Mouse (Mus musculus): Measurements from ENCODE around the gene Prdm15. TPM values are rescaled to one million over a fixed set of nuclear protein-coding genes. Genes with fewer than 3 reads are reported as not detected.
A peak's percentile ranks its signal among the peaks of the same experiment; 100 is the strongest.

Prdm15 gene
- polyA plus RNA-seq, 1 experiment from 2014 or later = 19.2 TPM

DNA sequence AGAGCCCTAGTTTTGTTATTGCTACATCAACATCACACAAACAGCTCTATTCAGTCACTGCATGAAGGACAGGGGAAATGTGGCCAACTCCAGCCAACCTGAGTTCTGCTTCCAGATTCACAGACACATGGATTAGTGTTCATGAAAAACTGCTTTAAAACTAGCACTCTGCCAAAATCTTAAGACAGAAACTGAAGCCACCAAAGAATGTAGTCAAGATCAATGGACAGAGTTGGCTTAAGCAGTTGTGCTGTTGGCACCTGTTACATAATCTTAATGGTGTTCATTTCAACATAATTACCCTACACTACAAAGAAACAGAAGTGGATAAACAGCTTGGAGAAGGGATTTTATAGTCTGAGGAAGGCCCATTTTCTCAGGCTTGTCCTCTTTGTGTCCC is 4.4 kb upstream of the Prdm15 start:
- H3K9ac ChIP-seq (replicated peaks) = no peak overlapping the region
- ATAC-seq (ENCODE audit: low FRiP score, low read depth) = no peak
- no peak overlapping the region for H3K4me3 ChIP-seq

DNA sequence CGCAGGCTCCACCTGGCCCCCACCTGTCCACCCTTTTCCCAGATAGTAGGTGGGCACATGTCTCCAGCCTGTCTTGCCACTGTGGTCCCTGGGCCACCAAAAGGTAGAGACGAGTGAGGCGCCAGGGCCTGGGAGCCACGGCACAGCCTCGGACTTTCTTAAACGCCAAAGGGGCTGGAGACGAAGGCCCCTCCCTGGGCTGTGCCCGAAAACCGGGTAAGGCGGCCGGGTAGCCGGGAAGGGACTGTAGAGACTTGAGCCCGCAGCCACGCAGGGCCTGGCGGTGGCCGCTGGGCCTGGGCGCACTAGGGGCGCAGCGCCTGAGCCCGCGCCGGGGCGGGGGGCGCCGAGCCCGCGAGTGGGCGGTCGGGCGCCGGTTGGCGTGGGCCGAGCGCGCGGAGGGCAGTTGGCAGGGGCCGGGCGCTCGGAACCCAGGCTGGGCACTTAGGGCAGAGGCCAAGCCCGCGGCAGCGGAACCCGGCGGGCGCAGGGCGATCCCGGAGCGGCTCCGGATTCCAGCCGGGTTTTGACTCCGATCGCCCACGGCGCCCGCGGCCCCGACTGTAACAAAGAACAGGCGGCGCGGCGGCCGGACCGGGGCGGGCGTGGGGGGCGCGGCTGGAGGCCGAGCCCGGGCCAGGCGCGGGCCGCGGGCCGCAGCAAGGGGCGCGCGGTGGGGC is 449 bp downstream of the Prdm15 start:
- under 1% methylated on average over 58 of the region's 77 CpGs for WGBS
- Histone ChIP-seq H3K4me3 (peak overlapping the region; percentile 86), H3K4me2 (replicated peaks) (peak overlapping the region; percentile 69)

More for the DNA sequence above, 4.4 kb upstream of the Prdm15 start:
- Histone ChIP-seq H3K27ac (replicated peaks) (no peak overlapping the region), H3K4me2 (replicated peaks) (no peak overlapping the region), H3K4me1 (peaks cover 4% of the 10 kb centered on the region; the same call in 1 of the 2 replicates), H3K27me3 (no peaks in the 10 kb centered on the region), H3K9me3 (no peaks in the 10 kb centered on the region), H3K36me3 (no peaks in the 10 kb centered on the region)

DNA sequence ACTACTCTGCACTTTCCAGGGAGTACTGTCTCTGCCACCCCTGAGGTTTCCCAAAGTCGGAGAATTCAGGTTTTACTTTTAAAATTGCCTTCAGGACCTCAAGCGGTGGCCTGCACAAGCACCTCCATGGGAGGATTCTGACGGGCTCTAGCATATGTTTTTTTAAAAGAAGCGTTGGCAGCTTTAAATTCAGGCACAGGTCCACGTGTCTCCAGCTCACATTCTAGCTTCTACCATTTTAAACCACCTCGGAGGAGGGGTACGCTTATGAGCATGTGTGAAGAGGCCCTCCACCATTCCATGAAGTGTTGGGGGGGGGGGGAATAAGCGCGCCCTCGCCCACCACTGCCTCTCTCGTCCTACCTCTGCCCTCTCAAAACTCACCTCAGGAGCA is 986 bp downstream of the Prdm15 start:
- H3K27ac ChIP-seq (replicated peaks) = peak overlapping the region; percentile 92
- WGBS = 2% methylated on average over 10 of the region's 11 CpGs
- H3K4me3 ChIP-seq = peak overlapping the region; percentile 86
- peak; percentile 38 for ATAC-seq (ENCODE audit: low FRiP score, low read depth)
- H3K9me3 ChIP-seq = no peaks in the 10 kb centered on the region
- peaks cover 16% of the 10 kb centered on the region for H3K4me1 ChIP-seq
- H3K4me2 ChIP-seq (replicated peaks) = peak overlapping the region; percentile 69
- H3K27me3 ChIP-seq = no peaks in the 10 kb centered on the region
- H3K36me3 ChIP-seq = peaks cover 15% of the 10 kb centered on the region
- peak overlapping the region; percentile 97 for H3K9ac ChIP-seq (replicated peaks)

More for the DNA sequence above, 449 bp downstream of the Prdm15 start:
- H3K27ac ChIP-seq (replicated peaks) = peak overlapping the region; percentile 92
- no peaks in the 10 kb centered on the region for H3K9me3 ChIP-seq
- H3K36me3 ChIP-seq = peaks cover 9% of the 10 kb centered on the region
- peaks cover 16% of the 10 kb centered on the region for H3K4me1 ChIP-seq
- peak; percentile 92 for ATAC-seq (ENCODE audit: low FRiP score, low read depth)
- H3K9ac ChIP-seq (replicated peaks) = peak overlapping the region; percentile 97
- H3K27me3 ChIP-seq = no peaks in the 10 kb centered on the region

DNA sequence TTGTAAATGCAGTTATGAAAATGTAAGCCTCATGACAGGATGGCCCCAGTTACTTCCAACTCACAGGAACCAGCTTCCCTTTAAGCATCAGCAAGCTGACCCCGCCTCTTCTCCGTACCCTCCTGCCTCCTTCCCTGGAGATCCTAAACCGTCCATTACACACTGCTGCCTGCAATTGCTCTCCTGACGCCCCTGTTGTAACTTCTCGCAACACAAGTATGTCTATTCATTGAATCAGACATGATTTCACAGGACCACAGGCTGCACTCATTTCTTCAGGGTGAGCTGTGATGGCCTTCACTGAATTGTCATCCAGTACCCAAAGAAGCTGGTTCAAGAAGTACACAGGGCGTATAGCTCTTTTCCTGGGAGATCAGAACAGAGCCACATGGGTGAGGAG is 2.8 kb downstream of the Prdm15 start:
- WGBS = 82% methylated on average over 6 of the region's 6 CpGs
- no peak overlapping the region for H3K4me3 ChIP-seq
- H3K27me3 ChIP-seq = no peaks in the 10 kb centered on the region
- ATAC-seq (ENCODE audit: low FRiP score, low read depth) = no peak
- H3K9ac ChIP-seq (replicated peaks) = peak overlapping the region; percentile 12; the same call in 1 of the 2 replicates
- H3K4me2 ChIP-seq (replicated peaks) = no peak overlapping the region
- H3K36me3 ChIP-seq = peaks cover 16% of the 10 kb centered on the region
- peaks cover 16% of the 10 kb centered on the region for H3K4me1 ChIP-seq
- H3K27ac ChIP-seq (replicated peaks) = no peak overlapping the region
- no peaks in the 10 kb centered on the region for H3K9me3 ChIP-seq

DNA sequence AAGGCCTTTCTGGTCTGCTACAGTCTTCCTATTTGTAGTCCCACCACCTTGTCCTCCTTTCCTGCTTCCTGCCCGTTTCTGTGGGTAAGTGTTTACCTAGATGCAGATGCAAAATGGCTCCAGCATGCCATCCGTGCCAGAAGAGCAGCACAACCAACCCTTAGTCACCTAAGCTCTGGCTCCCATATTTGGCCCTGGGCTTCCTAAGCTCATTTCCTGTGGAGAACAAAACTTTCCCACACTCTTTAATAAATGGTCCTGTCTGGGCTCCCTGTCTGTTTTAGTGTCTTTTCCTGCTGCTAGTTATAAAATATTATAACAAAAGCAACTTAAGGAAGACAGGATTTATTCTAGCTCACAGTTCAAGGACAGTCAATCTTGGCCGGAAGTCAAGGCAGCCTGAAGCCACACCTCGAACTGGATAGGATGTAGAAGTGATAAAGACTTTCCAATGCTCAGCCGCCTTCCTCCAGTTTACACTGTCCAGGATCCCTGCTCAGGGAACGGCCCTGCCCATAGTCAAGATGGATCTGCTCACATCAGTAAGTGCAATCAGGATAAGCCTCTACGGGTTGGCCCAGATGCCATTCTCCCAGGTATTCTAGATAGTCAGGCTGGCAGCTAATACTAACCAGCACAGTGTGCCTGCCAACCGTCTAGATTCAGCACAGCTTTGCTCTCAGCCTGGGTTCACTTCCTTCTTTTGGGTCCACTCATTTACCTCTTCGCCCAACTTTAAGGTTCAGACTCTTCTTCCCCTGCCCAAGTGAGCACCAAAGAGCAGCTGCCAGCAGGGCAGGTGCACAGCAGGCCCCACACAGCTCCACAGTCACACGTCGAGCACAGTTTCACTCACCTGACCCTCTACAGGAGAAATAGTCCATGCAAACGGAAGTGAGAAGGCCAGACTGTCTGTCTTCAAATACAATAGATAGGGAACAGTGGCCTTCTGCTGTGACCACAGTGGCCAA is 6.4 kb downstream of the Prdm15 start:
- Histone ChIP-seq H3K36me3 (peaks cover 27% of the 10 kb centered on the region), H3K4me3 (no peak overlapping the region), H3K9ac (replicated peaks) (no peak overlapping the region), H3K9me3 (no peaks in the 10 kb centered on the region), H3K27ac (replicated peaks) (no peak overlapping the region), H3K27me3 (no peaks in the 10 kb centered on the region), H3K4me1 (peaks cover 8% of the 10 kb centered on the region), H3K4me2 (replicated peaks) (no peak overlapping the region)
- WGBS = 88% methylated on average over 12 of the region's 12 CpGs
- no peak for ATAC-seq (ENCODE audit: low FRiP score, low read depth)

DNA sequence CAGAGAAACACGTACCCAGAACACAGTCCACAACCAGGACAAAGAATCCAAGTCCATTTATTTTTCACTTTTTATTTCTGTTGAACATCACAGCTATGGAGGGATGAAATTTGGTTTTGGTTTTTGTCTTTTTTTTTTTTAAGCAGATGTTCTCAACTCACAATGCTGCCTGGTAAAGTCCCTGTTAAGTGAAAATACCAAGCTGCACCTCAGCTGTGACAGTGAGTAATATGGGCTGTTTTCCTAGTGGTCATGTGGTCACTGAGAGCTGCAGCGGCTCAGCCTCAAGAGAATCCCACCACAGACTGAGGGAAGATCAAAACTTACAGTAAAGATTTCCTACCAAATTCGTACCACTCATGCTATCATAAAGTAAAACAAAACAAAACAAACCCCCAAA is 19.5 kb downstream of the Prdm15 start:
- H3K36me3 ChIP-seq = peaks cover 93% of the 10 kb centered on the region

DNA sequence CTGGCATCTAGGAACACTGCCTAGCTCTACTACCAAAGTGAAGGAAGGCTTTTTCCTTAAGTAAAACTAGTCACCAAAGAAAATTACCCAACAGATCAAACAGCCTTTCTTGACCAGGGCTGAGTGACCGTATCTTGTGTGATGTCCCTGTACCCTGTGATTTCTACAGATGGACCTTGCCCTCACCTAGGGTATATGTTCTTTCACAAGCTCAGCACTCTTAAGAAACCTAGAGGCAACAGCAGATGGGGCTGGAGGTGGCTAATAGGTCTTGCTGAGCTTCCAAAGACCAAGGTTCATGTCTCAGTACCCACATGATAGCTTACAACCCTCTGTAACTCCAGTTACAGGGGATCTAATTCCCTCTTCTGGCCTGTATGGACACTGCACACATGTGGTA is 23.4 kb downstream of the Prdm15 start:
- Histone ChIP-seq H3K27me3 (no peaks in the 10 kb centered on the region), H3K36me3 (peaks cover 71% of the 10 kb centered on the region), H3K4me2 (replicated peaks) (no peak overlapping the region), H3K27ac (replicated peaks) (no peak overlapping the region), H3K9me3 (no peaks in the 10 kb centered on the region), H3K4me3 (no peak overlapping the region), H3K9ac (replicated peaks) (no peak overlapping the region), H3K4me1 (no peaks in the 10 kb centered on the region)
- ATAC-seq (ENCODE audit: low FRiP score, low read depth) = no peak
- WGBS = 96% methylated on average over 1 of the region's 1 CpGs

More for the DNA sequence above, 19.5 kb downstream of the Prdm15 start:
- no peak overlapping the region for H3K27ac ChIP-seq (replicated peaks)
- WGBS = 93% methylated on average over 3 of the region's 3 CpGs
- H3K4me1 ChIP-seq = no peaks in the 10 kb centered on the region
- no peaks in the 10 kb centered on the region for H3K27me3 ChIP-seq
- H3K4me2 ChIP-seq (replicated peaks) = no peak overlapping the region
- no peak overlapping the region for H3K4me3 ChIP-seq
- H3K9me3 ChIP-seq = no peaks in the 10 kb centered on the region
- ATAC-seq (ENCODE audit: low FRiP score, low read depth) = no peak
- no peak overlapping the region for H3K9ac ChIP-seq (replicated peaks)

DNA sequence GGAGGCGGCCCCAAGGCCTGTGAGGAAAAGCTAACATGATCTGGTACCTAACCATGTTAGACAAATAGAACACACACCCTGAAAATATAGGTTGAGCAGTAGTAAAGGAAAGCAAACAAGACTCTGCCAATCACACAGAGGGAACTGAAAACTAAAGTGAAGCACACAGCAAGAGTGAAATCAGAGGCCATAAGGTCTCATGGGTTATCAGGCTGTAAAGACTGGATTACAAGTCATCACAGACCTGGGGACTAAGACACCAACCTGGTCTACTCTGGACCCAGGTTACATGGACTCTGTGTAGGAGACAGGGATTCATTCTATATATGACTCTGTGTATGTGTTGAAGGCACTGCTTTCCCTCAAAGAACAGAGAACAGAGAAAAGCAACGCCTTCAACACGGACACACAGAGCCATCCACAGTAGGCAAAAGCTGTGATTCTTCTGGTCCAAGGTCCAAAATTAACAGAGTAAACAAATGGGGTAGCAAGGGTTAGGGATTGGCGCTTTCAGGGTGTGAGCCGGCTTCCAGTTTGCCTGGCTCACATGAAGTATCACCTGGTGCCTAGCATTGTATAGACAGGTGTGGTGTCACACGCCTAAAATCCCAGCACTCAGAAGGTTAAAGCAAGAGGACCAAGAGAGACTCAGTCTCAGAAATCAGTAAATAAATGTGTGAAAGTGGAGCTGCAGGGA is 28.2 kb downstream of the Prdm15 start:
- Histone ChIP-seq H3K27me3 (no peaks in the 10 kb centered on the region), H3K36me3 (peaks cover 74% of the 10 kb centered on the region), H3K9me3 (no peaks in the 10 kb centered on the region), H3K4me3 (no peak overlapping the region), H3K4me2 (replicated peaks) (no peak overlapping the region), H3K27ac (replicated peaks) (no peak overlapping the region), H3K4me1 (no peaks in the 10 kb centered on the region), H3K9ac (replicated peaks) (no peak overlapping the region)
- 94% methylated on average over 6 of the region's 6 CpGs for WGBS
- ATAC-seq (ENCODE audit: low FRiP score, low read depth) = no peak

DNA sequence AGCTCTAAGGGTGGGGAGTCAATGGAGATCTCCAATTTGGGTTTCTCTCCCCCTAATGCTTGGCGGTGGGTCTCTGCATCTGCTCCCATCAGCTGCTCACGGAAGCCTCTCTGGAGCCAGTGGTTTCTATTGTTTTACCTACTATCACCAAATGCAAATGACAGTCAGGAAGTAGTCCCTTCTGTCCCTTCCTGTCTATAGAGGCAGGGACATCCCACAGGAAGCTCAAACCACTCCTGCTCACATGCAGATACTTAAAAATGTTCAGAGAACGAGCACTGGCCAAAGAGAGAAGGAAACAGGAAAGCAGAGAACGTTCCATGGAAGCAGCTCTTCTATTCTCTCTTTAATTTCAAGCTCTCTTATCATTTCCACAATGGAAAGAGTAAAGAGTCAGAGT is 32.1 kb downstream of the Prdm15 start:
- H3K4me2 ChIP-seq (replicated peaks) = no peak overlapping the region
- 92% methylated on average over 4 of the region's 4 CpGs for WGBS
- H3K36me3 ChIP-seq = peaks cover 90% of the 10 kb centered on the region
- ATAC-seq (ENCODE audit: low FRiP score, low read depth) = no peak
- H3K27ac ChIP-seq (replicated peaks) = no peak overlapping the region
- H3K4me3 ChIP-seq = no peak overlapping the region
- no peak overlapping the region for H3K9ac ChIP-seq (replicated peaks)
- no peaks in the 10 kb centered on the region for H3K27me3 ChIP-seq
- H3K4me1 ChIP-seq = no peaks in the 10 kb centered on the region
- no peaks in the 10 kb centered on the region for H3K9me3 ChIP-seq

DNA sequence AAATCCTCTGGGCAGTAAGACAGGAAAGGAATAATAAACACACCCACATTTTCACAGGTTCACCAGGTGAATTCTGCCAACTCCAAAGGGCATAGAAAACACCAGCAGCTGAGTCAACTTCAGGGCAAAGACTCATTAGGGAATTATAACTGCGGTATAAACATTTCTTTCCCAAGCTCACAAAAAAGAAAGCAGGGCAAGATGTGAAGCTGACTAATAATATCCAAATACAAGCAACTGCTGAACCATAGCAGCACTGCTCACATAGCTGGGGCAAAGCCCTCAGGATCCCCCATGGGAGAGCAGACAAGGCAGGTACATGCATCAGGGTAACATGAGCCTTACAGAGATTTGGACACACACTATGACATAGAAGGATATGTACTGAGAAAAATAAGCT is 34.2 kb downstream of the Prdm15 start:
- Histone ChIP-seq H3K36me3 (peaks cover 98% of the 10 kb centered on the region), H3K4me2 (replicated peaks) (no peak overlapping the region), H3K4me3 (no peak overlapping the region), H3K4me1 (no peaks in the 10 kb centered on the region), H3K27me3 (no peaks in the 10 kb centered on the region), H3K9ac (replicated peaks) (no peak overlapping the region), H3K9me3 (no peaks in the 10 kb centered on the region), H3K27ac (replicated peaks) (no peak overlapping the region)
- WGBS = 95% methylated on average over 1 of the region's 1 CpGs
- no peak for ATAC-seq (ENCODE audit: low FRiP score, low read depth)

DNA sequence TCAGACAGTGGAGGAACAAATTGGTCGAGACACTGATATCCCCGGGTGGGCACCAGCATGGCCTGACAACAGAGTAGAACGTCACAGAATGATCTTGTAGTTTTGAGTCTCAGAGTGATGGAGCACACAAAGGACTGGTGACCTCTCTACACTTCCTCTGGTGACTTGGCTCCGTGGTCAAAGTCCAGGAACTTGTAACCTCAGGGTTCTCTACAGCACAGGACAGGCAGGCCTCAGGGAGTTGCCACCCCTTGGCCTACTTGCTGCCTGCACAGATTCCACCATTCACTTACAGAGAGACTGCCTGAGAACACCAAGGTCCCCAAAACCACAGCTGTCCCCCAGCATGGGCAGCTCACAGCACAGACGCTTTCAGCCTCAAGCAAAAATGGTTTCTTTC is 36.4 kb downstream of the Prdm15 start:
- Histone ChIP-seq H3K4me3 (no peak overlapping the region), H3K27ac (replicated peaks) (no peak overlapping the region), H3K4me2 (replicated peaks) (no peak overlapping the region), H3K27me3 (no peaks in the 10 kb centered on the region), H3K9me3 (no peaks in the 10 kb centered on the region), H3K9ac (replicated peaks) (no peak overlapping the region), H3K36me3 (peaks cover 99% of the 10 kb centered on the region), H3K4me1 (no peaks in the 10 kb centered on the region)
- WGBS = 90% methylated on average over 5 of the region's 5 CpGs
- no peak for ATAC-seq (ENCODE audit: low FRiP score, low read depth)

DNA sequence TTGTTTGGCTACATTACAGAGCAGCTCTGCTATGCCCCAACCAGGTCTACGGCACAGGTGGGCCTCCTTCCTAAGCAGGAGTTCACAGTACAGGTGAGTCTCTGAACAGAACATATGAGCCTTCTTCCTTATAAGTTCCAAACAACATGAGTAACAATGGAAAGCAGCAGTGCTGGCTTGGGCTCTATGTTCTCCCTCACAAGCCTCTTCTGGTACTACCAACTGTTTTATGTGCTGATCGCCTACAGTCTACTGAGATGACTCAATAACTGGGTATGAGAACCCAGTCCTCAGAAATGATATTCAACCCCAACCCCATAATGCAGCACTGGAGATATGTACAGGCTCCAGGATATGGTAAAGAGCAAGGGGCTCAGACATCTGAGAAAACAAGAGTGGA is 37.6 kb downstream of the Prdm15 start:
- Histone ChIP-seq H3K4me3 (no peak overlapping the region), H3K27ac (replicated peaks) (no peak overlapping the region), H3K9me3 (no peaks in the 10 kb centered on the region), H3K27me3 (no peaks in the 10 kb centered on the region), H3K36me3 (peaks cover 99% of the 10 kb centered on the region), H3K9ac (replicated peaks) (no peak overlapping the region), H3K4me2 (replicated peaks) (no peak overlapping the region), H3K4me1 (no peaks in the 10 kb centered on the region)
- WGBS = 96% methylated on average over 2 of the region's 2 CpGs
- ATAC-seq (ENCODE audit: low FRiP score, low read depth) = no peak

All from midbrain, embryonic 12.5 days (tissue).